Mouse (Mus musculus) bone marrow, adult 2 months (tissue): ENCODE data around the gene Oxnad1. TPM values are rescaled to one million over a fixed set of nuclear protein-coding genes. Genes with fewer than 3 reads are reported as not detected.
"Not testable (repeated sequence)": the region's sequence is repeated elsewhere in the genome, so short reads cannot be mapped to it uniquely, and the experiment has no call there.

Experiments used
- H3K27ac ChIP-seq: fragments of 200-500 bp; 2 replicates; pipeline ENCODE4 v1.5.1; 2012; ENCODE audit warnings: low read depth, mild to moderate bottlenecking, control low read depth, inconsistent platforms, low read length; ENCODE audit not compliant: control insufficient read depth, poor library complexity, insufficient read depth
- H3K4me1 ChIP-seq: fragments of 200-500 bp; 2 replicates; pipeline ENCODE4 v1.6.1; 2011; ENCODE audit warnings: low read length; ENCODE audit not compliant: control insufficient read depth, insufficient read depth
- H3K4me3 ChIP-seq: fragments of 200-500 bp; replicated peaks from 2 replicates; pipeline ENCODE3; 2011; ENCODE audit warnings: mild to moderate bottlenecking, low read depth, low read length, control low read depth; ENCODE audit not compliant: control insufficient read depth
- CTCF ChIP-seq: fragments of 200-500 bp; IDR thresholded peaks from 2 replicates; pipeline ENCODE4 v1.5.1; 2011; ENCODE audit warnings: low read length, control low read depth; ENCODE audit not compliant: control insufficient read depth, insufficient read depth
- POLR2A ChIP-seq: fragments of 200-500 bp; IDR thresholded peaks from 2 replicates; pipeline ENCODE4 v1.6.1; 2011; ENCODE audit warnings: low read depth, mild to moderate bottlenecking, control low read depth, low read length, borderline replicate concordance; ENCODE audit not compliant: control insufficient read depth
- WGBS: fragments of 180-500 bp; shearing (Covaris S2); methylation state at CpG from one replicate; pipeline ENCODE4 v1.1.7; 2018; 5-methylcytosine and 5-hydroxymethylcytosine counted together
- polyA plus RNA-seq: library from polyadenylated mRNA; stranded (reverse); fragments of >200 nt; gene quantifications from 2 replicates; pipeline ENCODE4 v1.2.4, GENCODE M21; 2011; ENCODE audit warnings: low replicate concordance; ENCODE audit not compliant: missing spikeins, insufficient read depth, insufficient read length

Oxnad1 gene
- polyA plus RNA-seq, 1 experiment, result 6.5 TPM

- no peak for TF ChIP-seq POLR2A
- TF ChIP-seq CTCF, result no peak
- H3K4me1 ChIP-seq, result no peaks in the 10 kb centered on the region
- 75% methylated on average over 11 of the region's 11 CpGs for WGBS
- no peak overlapping the region for H3K4me3 ChIP-seq
- no peak overlapping the region for H3K27ac ChIP-seq
Observed at GRCm38 (mm10) chr14:32120940-32121919, 36.1 kb downstream of the Oxnad1 start.

- no peak overlapping the region for H3K4me3 ChIP-seq
- WGBS, result 2% methylated on average over 2 of the region's 2 CpGs
- no peak for TF ChIP-seq POLR2A
- TF ChIP-seq CTCF, result peak; percentile 85
- H3K27ac ChIP-seq, result no peak overlapping the region
- no peaks in the 10 kb centered on the region; the same call in 1 of the 2 replicates for H3K4me1 ChIP-seq
Observed at GRCm38 (mm10) chr14:32121920-32122315, 36.7 kb downstream of the Oxnad1 start.

DNA sequence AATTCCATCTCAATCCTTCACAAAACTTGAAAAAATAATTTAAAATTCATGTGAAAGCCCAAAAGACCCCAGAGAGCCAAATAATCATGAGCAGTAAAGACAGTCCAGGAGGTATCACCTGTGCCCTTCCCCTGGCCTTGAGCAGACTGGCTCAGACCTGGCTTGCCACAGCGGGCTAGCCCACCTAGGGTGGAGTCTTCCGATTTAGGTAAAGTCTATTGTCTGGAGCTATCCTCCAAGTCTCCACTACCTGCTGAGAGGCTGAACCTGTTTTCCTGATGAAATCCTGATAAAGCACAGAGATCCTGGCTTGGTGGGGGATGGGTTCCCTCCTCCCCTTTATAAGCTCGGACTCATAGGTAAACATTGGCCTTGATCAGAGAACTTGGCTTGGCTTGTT is 39.1 kb downstream of the Oxnad1 start:
- TF ChIP-seq POLR2A (no peak), CTCF (no peak)
- Histone ChIP-seq H3K4me3 (no peak overlapping the region), H3K4me1 (no peaks in the 10 kb centered on the region; the same call in 1 of the 2 replicates), H3K27ac (no peak overlapping the region)
- 79% methylated on average over 3 of the region's 3 CpGs for WGBS

DNA sequence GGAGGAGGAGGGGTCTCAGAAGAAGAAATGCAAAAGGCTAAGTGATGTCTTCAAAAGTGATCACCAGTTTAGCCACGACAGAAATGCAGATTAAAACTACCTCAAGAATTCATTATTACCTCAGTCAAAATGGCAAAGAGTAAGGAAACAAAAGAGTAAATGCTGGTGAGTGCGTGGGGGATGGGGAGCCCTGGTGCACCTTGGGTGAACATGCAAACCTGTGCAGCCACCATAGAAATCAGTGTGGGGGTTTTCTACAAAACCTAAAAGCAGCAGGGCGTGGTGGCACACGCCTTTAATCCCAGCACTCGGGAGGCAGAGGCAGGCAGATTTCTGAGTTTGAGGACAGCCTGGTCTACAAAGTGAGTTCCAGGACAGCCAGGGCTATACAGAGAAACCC is 40.1 kb downstream of the Oxnad1 start:
- WGBS, result 75% methylated on average over 5 of the region's 5 CpGs
- H3K4me1 ChIP-seq, H3K4me3 ChIP-seq, H3K27ac ChIP-seq: not testable (repeated sequence)

- Histone ChIP-seq H3K27ac (no peak overlapping the region), H3K4me3 (no peak overlapping the region), H3K4me1 (no peaks in the 10 kb centered on the region; the same call in none of the 2 replicates)
- no peak for TF ChIP-seq POLR2A
- TF ChIP-seq CTCF, result 0 out of 2 replicates have a peak, but pooled peaks have one; percentile 12
- WGBS, result 53% methylated on average over 5 of the region's 5 CpGs
Observed at GRCm38 (mm10) chr14:32128409-32128808, 43.2 kb downstream of the Oxnad1 start.

GRCm38 (mm10) chr14:32131836-32132235 is 46.7 kb downstream of the Oxnad1 start:
- WGBS, result 15% methylated on average over 4 of the region's 4 CpGs
- TF ChIP-seq POLR2A, result no peak
- no peak for TF ChIP-seq CTCF
- Histone ChIP-seq H3K27ac (no peak overlapping the region), H3K4me3 (no peak overlapping the region), H3K4me1 (peaks cover 2% of the 10 kb centered on the region)

GRCm38 (mm10) chr14:32134293-32134692 is 49.1 kb downstream of the Oxnad1 start:
- Histone ChIP-seq H3K4me1 (peaks cover 2% of the 10 kb centered on the region), H3K4me3 (no peak overlapping the region), H3K27ac (no peak overlapping the region)
- 54% methylated on average over 2 of the region's 2 CpGs for WGBS
- TF ChIP-seq CTCF (no peak), POLR2A (no peak)

GRCm38 (mm10) chr14:32136467-32136866 is 51.3 kb downstream of the Oxnad1 start:
- 31% methylated on average over 3 of the region's 3 CpGs for WGBS
- H3K4me1 ChIP-seq, H3K4me3 ChIP-seq, H3K27ac ChIP-seq: not testable (repeated sequence)
